Mouse (Mus musculus) thymus, adult 18-20 months (tissue): ENCODE measurements around the gene Dpp6.

Experiments used
- DNase-seq, 2 experiments: peaks; one replicate each; pipeline ENCODE4 v3.0.0; 2022; ENCODE audit warnings: mixed read lengths in 2 of 2

Gene Dpp6

DNA sequence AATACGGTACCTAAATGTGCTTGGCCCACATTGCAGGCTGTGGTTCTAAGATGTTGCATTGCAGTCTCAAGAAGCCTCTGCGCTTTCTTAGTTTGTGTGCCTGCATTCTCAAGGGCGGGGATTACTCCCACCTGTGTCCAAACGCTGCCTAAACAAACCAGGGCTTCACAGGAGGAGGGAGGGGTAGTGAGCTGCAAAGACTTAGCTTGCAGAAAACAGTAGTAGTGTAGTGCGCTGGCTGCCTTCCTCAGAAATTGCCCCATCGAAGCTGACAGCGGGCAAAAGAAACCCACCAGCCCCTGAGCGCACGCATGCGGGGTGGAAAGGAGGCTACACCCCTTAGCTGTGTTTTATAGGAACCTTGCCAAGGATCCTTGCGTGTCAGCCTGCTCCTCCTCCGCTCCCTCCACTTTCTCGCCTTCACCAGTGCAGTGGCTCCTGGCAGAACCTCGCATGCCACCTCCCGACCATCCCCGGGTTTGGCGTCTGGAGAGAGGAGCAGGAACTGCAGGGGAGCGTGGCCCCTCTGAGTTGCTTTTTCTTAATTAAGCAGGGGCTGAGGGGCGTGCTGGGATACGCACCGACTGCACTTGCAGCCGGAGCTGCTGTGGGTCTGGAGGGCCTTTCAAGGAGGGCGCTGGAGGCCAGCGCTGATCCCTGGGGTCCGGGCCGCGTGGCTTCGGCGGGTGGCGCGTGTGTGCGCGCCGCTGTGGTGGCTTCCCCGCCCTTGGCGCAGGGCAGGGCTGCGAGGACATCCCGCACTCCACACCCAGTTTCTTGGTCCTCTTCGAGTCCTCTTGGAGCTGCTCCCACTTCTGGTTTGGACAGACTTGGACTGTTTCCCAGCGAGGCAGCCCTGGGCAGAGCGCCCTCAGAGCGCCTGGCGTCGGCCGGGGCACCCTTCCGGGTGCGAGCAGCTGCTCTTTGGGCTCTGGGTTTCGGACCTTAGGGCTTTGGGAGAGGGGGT, at the start of gene Dpp6:
TSS of gene Dpp6 (plus strand) at position 229 of the 967 bp plus-strand sequence.
- DNase-seq, result no peak

DNA sequence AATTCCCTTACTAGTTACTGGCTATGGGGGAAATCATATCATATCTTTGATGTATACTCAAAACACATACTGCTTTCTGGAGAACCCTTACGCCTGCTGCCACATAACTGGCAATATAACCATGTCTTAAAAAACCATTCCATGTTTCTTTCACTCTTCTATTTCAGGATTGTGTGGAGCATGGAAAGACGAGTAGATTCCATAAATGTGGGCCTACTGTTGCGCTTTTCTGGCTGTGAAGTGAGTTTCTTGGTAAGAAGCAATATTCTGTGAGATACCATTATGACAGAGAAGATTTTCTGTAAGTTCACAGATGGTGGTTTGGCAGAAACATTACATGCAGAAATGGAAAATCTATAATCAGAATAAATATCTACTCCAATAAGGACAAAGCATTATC, 33.0 kb upstream of the Dpp6 start:
- no peak for DNase-seq

DNA sequence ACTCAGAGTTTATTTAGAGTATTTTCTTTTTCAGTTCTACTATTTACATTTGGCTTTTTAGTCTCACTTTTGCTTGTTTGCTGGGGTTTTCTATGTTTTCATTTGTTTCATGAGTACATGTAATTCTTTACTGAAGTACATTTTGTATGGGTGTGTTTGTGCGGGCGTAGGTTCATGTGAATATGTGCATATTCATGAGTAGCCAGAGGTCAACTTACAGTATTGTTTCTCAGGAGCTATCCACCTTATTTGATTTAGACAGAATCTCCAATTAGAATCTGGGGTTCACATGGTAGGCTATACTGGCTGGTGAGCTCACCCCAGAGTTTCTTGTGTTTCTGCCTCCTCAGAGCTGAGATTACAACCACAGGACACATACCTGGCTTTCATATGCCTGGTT, 21.5 kb upstream of the Dpp6 start:
- no peak for DNase-seq

DNA sequence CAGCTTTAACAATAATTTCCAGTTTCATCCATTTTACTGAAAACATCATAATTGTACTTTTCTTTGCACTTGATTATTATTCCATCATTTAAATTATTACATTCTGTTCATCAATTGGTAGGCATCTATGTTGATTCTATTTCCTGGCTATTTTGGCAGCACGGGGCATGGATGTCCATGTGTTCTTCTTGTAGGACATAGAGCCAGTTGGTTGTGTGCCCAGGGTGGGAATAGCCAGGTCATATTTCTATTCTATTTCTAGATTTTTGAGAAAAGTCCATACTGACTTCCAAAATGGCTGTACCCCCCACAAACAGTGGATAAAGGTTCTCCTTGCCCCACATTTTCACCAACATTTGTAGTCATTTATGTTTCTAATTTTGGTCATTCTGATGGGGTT, 19.0 kb downstream of the Dpp6 start:
- DNase-seq, result no peak

DNA sequence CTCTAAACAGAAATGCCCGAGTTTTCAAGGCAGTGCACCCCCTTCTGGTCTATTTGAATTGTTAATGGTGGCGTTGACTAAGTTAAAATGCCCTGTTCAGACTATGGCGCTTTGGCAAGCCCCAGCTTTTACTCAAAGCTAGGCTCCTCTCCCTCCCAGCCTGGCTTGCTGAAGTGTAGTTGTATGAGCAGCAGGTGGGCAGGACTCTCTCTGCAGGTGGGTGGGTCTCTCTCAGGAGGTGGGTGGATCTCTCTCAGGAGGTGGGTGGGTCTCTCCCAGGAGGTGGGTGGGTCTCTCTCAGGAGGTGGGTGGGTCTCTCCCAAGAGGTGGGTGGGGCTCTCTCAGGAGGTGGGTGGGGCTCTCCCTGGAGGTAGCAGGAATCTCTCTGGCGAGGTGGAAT, 24.1 kb downstream of the Dpp6 start:
- DNase-seq, result no peak

DNA sequence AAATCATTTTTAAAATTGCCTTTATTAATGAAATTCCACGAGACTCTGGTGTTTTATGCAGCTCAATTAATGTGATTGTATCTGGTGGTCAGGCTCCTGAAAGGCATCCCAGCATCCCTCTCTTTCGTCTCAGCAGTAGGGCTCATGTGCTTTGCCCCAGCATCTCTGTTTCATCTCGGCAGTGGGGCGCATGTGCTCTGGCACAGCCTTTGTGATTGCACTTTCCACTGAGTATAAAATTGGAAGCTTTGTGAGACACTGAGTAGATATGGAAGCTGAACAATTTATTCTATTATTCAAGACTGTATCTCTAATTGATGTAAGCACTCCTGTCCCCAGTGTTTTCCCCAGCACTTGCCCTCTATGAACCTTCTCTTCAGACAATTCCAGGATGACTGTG, 37.7 kb downstream of the Dpp6 start:
- no peak for DNase-seq

DNA sequence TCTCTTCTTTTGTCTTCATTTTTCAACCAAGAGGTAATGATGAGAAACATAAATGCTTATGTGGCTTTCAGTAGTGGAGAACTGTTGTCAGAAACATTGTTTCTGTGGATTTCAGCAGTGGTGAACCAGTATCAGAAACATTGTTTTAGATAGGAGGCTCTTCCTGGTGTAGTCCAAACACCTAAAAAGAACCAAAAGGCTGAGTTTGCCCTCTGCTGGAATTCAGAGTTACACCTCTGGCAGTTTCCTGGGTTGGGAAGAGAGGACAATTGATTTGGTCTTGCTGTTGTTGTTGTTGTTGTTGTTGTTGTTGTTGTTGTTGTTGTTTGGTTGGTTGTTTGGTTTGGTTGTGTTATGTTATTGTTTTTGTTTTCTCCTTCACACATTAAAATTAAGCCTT, 58.4 kb downstream of the Dpp6 start:
- DNase-seq, result no peak

DNA sequence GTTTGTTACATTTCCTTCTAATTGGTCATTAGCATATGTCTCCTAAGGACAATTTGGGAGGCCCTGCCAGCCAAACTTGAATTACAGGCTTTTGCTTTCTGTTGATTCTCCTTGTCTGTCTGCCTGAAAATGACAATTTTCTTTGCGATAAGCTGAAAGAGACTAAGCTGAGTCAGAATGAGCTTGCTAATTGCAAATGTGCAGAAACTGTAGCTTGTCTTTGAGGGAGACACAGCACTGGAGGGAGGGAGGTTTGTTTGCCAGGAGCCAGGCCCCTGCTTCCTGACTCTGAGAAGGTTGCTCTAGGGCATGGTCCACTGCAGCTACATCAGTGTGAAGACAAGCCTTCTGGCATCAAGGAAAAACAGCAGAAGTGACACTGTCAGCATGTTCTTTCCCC, 70.5 kb downstream of the Dpp6 start:
- no peak for DNase-seq

DNA sequence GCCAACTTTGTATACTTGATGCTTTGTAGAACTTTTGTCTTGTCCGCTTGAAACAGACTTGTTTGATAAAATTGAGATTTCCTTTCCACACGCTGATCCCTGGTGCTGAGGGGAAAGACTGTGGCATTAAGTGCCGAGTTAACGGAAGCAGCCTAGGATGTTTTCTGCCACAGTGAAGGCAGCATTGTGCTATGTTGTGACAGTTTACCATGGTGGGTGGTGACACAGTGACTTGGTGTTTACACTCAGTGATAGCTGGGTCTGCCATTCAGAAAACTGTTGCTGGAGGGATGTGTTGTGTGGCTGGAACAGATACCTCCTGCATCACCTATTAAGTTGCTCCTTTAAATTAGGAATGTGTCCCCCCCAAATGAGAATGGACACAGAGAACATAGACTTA, 71.1 kb downstream of the Dpp6 start:
- DNase-seq, result no peak

DNA sequence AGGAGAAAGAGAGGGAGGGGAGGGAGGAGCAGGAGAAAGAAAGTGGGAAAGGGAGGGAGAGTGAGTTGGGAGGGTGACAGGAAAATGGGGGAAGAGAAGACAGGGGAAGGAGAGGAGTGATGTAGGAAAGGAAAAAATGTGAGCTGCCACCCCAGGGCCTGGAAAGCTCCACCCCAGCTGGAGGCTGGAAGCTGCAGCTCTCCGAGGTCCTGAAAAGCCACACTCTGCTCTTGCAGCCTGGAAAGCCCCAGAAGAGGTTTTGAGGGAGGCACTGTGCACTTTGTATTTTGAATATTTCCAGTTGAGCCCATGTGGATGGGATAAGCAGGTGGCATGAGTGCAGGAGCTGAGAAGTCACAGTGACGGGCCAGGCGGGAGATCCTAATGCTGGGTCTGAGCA, 77.3 kb downstream of the Dpp6 start:
- DNase-seq, result no peak

DNA sequence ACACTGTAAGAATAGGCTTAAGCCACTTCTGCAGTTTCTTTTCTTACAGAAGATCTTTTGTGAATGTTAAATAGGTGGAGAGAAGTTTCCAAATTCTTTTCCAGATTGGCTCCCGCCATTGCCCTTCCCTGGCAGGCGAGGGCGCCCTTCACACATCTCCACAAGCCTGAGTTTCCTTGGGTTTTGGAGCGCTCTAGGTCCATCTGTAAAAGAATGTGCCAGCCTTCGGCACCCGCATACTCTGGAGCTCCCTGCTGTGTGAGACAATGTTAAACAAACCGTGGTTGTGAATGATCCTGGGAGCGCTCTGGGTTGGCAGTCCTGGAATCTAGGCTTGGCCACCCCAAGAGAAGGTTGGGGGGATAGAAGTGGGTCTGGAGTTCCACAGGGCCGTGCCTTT, 86.8 kb downstream of the Dpp6 start:
- DNase-seq, result no peak

DNA sequence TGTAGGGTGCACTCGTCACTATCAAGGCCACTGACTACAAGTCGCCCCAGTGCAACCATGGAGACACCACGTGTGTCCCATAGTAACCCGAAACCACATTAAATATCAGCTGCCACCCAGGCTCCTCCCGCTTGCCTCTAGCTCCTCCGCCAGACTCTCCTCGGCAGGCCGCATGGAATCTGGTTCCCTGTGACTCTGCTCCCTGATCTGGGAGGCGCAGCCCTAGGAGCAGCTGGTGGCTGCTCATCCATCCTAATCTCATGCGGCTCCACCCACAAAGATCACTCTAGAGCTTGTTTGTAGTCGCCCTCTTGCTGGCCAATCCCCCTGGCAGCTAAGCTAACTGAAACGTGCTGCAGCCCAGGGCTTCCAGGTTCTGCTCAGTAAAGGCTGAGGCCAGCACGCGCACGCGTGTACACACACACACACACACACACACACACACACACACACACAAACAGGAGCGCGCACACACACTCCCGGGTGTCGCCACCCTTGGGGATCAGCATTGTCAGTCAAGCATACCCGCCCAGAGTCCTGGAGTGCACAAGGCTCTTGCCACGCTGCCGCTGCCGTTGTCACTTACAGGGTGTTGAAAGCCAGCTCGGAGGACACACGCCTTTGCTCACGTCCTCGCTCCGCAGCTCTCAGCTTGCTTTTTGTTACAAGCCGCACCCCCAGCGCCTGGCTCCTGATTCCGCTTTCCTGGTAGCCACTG, 87.5 kb downstream of the Dpp6 start:
- DNase-seq, result no peak

DNA sequence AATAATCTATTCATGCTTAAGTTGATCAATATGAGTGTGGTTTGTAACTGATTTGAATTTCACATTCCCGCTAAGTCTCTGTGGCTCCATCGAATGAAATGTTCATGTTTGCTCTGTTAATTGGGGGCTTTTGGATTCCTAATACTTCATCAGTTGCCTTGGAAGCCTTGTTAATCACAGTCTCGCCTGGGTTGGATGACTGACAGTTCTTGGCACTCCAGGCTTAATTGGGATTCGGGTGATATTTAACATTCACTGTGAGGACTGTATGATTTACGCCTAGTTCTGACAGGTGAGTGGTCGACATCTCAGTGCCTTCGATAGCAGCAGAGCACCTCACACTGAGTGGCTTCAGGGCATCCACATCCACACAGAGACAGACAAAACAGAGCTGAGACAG, 90.1 kb downstream of the Dpp6 start:
- DNase-seq, result no peak

DNA sequence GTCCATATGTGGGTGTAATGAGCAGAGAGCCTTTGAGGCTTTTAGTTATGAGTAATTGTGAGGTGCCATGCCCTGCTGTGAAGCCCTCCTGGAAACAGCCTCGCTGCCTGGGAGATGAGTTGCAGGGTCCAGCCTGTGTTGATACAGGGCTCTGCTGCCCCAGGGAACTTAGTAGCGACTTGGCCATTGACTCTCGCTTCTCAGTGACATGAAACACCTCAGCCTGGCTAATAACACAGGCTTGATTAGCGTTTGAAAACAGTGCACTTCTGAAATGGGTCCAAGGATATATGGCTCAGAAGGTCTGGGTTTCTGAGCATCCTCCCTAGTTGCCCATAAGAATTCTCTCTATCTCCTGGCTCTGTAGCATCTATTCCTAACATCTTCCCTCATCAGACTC, 91.6 kb downstream of the Dpp6 start:
- no peak for DNase-seq

DNA sequence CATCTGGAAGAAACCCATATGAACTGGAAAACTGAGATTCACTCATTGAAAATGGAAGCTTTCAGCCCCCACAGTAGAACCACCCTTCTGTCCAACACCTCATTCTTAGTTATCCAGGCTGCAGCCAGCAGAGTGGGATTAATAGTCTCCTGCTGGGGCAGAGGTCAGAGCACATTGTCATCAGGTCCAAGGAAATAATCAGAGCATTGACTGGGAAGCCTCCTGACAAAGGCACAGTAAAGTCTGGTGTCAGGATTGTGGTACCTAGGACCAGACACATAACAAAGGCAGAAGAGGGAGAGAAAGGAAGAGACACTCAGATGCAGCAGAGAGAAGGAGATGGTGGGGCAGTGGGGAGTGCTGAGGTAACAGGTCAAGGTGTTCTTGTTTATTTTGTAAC, 93.3 kb downstream of the Dpp6 start:
- no peak for DNase-seq

DNA sequence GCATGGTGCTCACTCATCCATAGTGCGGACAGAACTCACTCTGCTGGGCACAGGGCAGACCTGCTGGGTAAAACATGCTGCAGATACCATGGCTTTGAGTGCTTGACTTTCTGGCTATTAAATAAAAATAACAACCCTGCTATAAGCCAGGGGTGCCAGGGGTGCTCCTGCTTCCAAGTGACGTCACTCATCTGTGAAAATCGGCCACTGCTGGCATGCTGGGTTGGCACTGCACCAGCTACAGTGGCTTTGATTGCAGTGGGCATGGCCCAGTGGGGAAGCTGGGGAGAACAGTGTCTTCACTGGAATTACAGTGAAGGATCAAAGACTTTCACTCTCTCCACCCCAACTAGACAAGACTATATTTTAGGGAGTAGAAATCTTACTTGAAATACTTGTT, 95.0 kb downstream of the Dpp6 start:
- no peak for DNase-seq

DNA sequence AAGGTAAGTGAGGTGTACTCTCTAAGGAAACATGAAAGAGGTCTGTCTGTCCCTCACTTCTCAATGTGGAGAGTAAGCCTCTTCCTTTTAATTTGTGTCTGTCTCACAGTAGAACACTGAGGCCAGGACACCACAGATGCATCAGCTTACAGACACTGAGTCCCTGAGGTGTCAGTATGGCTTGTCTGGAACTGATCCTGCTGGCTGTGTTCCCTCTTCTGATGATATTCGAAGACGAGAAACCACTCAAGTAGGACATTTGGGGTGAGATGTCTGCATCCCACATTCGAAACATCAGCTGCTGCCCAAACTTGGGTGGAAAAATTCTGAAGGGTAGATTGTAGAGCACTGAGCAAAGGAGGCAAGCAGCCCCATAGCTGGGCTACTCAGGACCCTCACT, 101.8 kb downstream of the Dpp6 start:
- no peak for DNase-seq

DNA sequence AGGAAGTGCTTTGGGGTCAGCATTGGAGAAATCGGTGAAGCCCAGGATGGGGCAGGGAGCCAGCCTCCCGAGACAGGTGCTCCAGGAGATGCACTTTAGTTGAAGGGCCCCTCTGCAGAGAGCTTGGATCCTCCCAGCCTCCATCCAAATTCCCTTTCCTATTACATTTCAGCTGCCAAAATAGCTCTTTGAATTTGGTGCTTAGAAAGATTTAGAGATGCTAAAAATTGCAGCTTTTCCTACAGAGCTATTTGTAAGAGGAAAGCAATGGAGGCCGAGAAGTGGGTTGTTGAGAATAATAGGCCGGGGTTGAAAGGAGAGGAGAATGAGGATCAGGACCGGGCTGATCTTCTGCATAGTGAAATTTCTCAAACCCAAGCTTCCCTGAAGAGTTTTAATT, 107.5 kb downstream of the Dpp6 start:
- no peak for DNase-seq

DNA sequence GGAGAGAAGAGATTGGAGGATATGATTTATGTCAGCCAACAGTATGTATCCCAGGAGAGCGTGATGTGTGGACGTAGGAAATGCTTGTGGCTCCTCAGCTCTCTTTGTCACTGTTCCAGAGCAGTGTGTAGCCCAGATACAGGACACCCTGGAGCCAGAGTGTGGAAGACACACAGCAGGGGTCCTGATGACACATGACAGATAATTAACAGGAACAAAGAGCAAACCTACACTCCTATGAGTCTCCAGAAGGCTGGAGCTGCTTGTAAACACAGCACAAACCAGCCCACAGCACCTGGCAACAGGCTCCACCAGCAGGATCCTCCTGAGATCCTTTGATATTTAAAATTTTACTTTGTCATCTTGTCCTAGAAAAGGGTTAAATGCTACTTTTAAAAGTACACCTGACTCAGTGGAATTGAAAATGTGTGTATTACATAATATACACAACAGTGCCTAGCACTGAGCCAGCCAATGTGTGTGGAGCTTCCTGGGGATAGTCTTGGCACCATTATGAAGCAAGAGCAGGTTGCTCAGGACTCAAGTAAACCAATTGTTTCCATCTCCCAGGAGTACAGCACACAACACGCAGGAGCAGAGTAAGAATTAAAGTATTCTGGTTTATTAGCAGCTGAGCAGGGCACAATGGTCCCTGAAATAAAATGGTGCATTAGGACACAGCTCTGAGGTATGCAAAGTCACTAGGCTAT, 115.6 kb downstream of the Dpp6 start:
- DNase-seq, result no peak

DNA sequence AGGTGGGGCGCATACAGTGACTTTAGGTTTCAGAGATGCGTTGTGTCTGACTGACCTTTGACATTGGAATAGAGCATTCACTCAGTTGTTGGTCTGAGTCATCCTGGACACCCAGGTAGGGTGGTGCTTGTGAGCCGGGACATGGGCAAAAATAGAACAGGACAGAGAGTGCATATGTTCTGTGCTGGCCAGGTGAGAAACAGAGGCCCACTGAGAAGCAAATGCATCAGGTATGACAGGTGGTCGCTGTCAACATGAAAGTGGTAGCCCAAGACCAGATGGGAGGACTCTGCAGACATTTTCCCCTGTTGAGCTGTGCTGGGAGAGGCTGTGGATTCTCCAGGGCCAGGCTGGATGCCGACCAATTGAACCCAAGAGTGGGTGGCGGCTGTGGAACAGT, 117.9 kb downstream of the Dpp6 start:
- DNase-seq, result no peak

DNA sequence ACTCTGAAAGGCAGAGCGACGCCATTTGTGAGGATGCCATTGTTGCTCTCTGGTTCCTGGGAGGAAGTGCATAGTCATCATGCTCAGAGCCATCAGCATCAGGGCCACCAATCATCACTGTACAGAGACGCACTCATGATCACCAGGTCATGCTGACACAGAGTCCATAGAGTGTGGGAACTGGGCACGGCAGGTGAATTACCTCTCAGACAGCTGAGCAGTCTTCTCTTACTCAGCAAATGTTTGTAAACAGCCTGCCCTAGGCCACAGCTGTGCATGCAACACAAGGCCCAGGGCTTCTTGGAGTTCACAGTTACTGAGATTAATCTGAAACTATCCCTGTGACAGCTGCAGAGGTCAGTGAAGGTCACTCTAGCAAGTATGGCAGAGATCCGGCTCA, 124.5 kb downstream of the Dpp6 start:
- DNase-seq, result no peak

DNA sequence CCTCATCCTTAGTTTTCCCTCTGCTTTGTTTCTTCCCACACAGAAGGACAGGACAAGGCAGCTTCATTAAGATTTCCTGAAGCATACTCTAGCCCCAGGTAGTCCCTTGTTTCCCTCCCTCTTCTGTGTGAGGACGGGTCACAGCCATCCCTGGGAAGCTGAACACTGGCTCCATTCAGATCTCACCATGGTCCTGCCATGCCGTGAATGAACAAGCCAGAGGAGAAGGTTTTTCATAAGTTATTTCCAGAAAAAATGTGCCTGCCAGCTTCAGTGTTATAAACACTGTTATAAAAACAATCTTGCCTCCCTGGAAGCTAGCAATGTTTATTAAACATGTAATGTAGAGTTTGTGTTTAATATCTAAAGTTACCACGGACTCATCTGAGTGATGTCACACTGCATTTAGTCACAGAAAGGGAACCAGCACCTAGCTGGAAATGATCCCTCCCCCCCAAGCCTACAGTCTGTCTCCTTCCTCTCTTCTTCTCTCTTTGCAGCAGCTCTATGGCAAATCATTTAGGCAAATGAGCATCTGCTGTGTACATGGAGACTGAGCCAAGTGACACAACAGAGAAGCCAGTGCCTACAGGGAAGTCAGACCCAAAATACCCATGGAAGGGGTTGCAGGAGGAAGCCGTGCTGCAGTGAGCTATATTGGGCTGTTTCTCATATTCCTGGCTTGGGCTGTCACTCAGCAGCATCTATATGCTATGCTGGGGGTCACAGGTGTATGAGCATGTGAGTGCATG, 128.3 kb downstream of the Dpp6 start:
- DNase-seq, result no peak
